Mouse (Mus musculus): Measurements from ENCODE around the gene Crebrf. TPM values are rescaled to one million over a fixed set of nuclear protein-coding genes. Genes with fewer than 3 reads are reported as not detected.

Crebrf gene
- polyA plus RNA-seq, 1 experiment from 2014 or later, result 21.4 TPM

DNA sequence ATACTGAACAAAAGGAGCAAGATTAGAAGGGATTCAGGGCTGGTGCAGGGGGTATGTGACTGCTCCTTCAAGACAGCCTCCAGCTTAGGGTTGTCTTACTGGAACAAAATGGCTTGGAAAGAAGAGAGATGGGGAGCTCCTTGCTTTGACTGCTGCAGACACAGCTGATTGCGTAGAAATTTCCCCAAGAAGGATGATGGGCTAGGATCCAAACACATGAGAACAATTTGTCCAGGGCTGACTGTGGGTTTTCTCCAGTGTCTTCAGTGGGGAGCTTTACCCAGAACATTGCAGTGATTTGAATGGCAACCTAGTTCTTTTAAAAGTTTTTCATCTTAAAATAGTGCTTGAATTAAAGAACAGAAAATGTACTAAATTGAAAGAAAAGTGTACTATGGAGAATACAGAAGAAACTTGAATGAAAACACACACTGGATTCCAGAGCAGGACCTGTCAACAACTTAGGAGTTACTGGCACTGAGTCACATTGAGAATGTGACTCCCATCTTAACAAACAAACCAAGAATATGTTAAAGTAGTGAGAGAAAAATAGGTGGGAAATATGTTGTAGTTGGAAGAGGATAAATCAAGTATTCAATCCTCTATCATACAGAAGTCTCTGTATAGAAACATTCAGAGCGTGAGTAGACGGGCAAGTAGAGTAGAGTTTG is 63.1 kb downstream of the Crebrf start:
- DNase-seq (ENCODE audit: low spot score), result no peak

DNA sequence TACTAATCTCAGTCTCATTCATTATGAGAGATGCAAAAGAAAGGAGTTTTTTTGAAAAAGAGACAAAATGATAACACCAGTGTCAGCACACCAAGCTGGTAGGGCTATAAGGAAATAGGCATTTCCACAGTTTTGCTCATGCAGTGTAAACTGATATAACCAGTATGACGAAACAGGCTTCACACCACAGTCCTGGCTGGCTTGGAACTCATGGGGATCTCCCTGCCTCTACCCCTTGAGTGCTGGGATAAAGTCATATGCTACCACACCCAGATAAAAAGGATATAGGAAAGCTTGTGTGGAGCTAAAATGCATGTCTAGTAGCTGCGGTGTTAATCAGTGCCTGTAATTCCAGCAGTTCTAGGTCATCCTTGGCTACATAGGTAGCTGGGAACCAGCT is 64.0 kb downstream of the Crebrf start:
- no peak for DNase-seq (ENCODE audit: low spot score)

DNA sequence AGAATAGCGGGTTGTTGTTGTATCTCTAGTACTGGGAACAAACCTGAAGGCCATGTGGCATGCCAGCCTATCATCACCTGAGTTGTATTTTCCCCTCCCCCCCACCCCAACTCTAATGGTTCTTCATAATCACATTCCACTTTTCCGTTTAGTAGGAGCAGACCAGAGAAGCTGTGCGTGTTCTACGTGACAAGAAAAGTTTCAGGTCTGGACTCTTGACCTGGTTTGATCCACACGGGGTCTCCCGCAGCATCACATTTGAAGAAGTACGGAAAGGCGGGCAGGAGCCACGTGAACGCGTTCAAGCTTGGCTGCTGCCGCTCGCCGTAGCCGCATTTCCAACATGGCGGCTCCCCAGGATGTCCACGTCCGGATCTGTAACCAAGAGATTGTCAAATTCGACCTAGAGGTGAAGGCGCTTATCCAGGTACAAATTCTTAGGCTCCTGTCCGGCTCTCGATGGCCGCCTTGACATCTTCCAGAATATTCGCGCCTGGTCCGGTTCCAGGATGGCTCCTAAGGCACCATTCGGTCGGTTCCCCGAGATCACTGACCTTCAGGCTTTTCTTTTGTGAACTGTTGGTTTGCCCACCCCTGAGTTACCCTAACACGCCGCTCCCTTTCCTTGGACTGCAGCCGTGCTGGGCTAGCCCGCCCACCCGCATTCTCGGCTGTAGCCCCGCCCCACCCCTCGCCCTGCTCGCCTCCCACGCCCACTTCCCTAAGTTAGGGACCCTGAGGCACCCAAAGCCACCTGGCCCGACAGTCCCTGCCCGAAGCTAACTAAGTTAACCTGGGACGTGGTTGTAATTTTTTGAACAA is 65.5 kb downstream of the Crebrf start, which contains the start of gene Bnip1:
Bnip1 (plus strand) TSS at position 317 of the 822 bp plus-strand sequence.
- DNase-seq (ENCODE audit: low spot score), result peak; percentile 82

DNA sequence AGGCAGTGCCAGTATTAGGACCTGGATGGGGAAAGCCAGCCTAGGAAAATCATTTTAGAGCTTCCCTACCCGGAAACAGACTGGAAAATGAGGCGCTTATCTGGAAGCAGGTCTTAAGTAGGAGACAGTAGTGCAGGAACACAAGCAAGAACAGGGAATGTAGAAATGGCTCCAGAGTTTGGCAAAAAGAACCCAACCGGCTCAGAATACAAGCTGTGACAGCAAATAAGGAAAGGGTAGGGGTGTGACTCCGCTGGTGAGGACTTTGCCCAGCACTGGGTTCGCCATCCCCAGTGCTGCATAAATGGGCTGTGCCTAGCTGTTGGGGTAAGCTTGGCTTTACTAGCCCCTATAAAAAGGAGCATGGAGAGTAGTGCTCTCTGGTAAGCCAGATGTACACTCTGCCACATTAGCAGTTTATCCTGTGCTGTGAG is 66.2 kb downstream of the Crebrf start:
- DNase-seq (ENCODE audit: low spot score), result peak; percentile 5

DNA sequence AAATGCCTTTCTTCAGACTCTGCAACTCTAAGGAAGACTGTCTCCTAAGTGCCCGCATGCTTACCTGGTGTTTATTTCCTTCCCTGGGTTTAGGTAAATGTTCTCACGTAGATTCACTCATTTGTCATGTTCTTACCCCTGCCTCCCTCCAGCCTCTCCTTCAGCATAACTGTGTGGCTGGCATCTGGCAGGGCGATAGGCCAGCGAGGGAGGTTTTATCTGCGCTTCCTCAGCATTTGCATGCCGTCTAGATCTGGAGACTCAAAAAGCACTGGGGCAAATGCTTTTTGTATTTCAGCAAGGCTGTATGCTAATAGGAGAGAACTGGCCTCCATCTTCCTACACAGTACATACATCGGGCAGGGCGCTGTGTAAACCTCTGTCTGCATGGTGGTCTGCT is 69.1 kb downstream of the Crebrf start:
- no peak for DNase-seq (ENCODE audit: low spot score)

DNA sequence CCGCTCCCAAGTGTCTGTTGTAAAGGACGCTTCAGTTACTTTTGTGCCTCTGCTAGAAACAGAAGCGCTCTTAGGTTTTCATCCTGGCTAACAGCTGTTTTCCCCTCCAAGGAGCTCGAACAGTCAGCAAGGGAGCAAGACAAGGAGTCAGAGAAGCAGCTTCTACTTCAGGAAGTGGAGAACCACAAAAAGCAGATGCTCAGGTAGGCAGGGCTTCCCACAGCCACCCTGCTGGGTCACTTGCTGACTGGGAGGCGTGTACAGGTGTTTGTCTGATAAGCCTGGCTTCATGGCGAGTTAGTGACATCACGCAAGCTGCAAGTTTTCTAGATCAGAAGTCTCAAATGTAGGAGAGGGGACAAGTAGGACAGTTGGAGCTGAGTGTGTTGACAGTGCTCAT is 71.1 kb downstream of the Crebrf start:
- peak; percentile 62 for DNase-seq (ENCODE audit: low spot score)

DNA sequence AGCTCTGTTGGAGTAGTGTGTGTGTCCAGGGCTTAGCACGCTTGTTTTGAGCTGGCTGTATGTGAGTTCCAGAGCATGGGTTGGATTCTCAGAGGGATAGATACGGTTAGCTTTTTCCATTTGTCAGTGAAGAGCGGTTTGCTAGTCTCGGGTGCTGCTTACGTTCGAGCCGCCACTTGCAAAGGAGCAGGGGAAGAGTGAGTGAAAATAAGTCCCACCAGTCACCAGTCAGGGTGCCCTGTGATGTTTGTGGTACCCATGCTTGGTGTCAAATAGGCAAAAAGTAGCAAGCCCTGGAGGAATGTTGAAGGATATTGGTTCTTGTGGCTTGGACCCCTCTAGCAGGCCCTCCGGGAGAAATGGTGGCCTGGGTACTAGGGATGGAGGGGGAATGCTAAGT is 73.5 kb downstream of the Crebrf start:
- DNase-seq (ENCODE audit: low spot score), result no peak

DNA sequence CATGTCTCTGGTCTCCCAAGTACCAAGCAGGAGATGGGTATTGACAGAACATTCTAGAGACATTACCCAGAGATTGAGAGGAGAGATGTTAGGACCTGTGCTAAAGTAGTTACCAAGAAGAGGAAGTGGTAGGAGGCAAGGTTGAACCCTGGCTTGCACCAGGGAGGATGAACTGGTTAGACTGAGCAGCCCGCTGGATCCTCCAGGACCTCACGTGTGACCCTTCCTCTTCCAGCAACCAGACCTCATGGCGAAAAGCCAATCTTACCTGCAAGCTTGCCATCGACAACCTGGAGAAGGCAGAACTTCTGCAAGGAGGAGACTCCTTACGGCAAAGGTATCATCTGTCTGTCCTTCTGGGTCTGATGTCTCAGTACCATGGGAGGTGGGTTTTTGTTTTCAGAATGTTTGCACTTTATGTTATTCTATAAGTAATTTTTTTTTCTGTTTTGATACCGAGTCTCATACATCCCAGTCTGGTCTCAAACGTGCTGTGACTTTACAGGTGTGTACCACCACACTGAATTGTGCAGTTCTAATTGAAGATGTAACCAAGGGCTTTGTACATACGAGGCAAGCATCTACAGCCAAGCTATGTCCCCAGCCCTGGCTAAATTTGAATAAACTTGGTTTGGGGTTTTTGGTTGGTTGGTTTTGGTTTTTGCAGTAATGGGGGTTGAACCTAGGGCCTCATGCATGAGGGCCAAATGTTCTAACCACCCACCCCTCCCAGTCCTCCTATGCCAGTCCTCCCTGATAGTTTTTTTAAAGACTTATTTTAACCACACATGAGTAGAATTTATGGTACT is 74.2 kb downstream of the Crebrf start:
- no peak for DNase-seq (ENCODE audit: low spot score)

DNA sequence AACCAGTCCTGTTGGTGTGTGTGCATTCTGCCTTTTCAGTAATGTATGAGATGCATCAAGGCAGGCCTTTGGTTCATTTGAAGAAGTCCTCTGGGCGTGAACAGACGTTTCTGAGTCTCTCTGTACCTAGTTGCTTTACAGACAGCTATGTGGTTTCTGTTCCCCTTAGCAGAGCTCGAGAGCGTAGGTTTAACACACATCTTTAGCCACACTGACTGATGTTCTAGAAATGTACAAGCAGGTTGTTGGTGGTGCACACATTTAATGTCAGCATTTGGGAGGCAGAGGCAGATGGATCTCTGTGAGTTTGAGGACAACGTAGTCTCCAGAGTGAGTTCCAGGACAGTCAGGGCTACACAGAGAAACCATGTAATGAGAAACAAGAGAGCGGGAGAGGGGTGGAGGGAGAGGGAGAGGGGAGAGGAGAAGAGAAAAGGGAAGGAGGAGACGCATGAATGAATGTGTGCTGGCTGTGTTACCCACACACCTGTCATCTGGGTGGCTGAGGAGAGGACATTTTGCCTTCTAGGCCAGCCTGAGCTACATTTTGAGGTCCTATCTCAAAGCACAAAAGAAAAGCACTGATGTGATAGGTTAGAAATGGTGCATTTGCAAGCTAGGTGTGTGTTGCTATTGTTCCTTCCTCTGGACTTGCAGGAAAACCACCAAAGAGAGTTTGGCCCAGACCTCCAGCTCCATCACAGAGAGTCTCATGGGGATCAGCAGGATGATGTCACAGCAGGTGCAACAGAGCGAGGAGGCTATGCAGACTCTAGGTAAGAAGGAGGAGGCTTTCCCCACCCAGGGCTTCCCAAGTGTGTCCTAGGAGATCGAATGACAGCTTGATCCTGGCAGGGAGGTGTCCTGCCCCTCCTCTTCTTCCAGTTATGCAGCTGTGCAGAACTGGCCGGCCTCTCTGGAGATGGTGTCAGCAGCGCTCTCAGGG is 75.1 kb downstream of the Crebrf start:
- no peak for DNase-seq (ENCODE audit: low spot score)

DNA sequence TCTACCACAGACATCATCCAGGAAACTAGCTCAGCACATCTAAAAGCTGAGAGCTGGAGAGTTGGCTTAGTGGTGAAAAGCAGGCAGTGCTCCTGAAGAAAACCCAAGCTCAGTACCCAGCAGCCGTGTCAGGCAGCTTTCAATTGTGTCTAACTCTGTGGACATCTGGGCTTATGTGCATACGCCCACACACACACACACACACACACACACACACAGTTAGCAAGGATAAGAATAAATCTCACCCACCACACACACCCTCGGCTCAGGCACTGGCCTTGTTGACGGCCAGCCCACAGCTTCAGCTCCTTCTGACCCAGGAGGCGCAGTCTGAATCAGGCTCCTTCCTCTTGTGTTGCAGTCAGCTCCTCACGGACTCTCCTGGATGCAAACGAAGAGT is 76.1 kb downstream of the Crebrf start:
- no peak for DNase-seq (ENCODE audit: low spot score)

DNA sequence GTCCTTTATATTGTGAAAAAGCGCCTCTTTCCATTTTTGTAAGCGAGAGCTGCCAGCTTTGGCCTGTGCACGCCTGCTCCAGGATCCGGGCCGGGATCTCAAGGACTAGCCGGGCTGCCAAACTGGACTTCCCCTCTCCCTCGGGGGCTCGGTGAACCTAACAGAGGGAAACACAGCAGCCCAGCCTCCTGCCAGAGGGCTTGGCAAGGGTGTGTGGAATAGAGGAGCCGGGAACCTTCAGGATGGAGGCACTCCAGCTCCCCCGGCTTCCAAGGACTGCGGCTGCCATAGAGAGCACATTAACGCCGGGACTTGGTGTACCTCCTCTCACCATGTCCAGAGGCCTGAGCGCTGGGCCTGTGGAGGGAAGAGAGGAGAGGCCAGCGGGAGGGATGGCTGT is 76.6 kb downstream of the Crebrf start:
- DNase-seq (ENCODE audit: low spot score), result no peak

DNA sequence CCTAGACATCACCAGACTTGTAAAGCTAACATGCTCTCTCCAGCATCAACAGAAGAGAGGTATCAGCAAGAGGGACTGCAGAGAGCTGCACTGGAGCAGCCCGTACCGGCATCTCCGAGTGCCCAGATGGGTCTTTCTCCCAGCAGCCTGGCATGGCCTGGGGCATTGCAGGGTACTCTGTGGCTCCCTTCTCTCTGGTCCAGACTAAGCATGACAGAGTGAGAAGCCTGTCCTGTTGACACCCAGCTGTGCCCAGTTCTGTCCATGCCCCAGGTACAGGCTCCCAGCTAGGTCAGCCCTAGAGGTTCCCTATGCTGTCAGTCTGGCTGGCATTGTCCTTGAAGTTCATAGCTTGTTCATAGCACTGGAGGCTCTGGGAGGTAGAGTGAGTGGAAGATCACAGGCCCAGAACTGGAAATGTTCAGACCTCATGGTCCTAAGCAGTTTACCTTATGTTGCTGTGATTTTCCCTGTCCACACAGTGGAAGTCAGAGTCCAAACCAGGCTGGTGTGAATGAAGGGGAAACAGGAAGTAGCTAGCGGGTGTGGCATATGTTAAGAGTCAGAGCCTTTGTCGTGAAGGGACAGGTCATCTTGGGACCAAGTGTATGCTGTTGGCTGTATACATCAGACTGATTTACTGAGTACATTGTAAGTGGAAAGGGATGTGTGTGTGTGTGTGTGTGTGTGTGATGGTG is 77.8 kb downstream of the Crebrf start:
- no peak for DNase-seq (ENCODE audit: low spot score)

DNA sequence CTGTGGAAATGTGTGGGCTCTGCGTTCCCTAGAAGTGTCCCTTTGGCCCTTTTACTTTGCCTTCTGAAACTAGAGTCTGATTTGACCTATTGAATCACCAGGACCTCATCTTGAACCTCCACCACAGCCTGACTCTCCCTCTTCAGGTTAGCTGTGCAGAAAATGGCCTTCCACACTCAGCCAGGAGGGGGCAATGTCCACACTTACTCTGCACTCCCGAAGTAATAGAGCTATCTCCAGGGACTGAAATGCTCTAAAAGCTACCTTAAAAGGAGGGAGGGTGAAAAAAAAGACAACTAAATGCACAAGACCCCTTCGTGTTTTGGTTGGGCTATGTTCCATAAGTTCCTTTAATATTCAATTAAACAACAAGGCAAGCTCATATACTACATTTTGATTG is 79.3 kb downstream of the Crebrf start:
- DNase-seq (ENCODE audit: low spot score), result peak; percentile 49

DNA sequence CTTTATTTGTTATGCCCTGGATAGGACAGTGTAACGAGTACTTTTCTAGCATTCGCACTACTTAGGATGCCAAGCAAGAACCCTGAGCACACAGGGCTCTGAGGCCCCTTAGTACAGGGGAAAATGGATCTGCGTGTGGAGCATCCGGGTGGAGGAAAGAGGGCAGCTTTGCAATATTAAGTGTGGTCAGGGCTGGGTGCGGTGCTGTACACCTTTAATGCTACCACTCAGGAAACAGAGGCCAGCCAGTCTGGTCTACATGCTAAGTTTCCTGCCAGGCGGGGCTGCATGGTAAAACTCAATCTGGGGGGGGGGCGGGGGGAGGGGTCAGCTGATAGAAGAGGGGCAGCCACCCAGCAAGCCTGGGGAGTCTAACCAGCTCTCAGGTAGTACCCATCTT is 79.9 kb downstream of the Crebrf start:
- no peak for DNase-seq (ENCODE audit: low spot score)

DNA sequence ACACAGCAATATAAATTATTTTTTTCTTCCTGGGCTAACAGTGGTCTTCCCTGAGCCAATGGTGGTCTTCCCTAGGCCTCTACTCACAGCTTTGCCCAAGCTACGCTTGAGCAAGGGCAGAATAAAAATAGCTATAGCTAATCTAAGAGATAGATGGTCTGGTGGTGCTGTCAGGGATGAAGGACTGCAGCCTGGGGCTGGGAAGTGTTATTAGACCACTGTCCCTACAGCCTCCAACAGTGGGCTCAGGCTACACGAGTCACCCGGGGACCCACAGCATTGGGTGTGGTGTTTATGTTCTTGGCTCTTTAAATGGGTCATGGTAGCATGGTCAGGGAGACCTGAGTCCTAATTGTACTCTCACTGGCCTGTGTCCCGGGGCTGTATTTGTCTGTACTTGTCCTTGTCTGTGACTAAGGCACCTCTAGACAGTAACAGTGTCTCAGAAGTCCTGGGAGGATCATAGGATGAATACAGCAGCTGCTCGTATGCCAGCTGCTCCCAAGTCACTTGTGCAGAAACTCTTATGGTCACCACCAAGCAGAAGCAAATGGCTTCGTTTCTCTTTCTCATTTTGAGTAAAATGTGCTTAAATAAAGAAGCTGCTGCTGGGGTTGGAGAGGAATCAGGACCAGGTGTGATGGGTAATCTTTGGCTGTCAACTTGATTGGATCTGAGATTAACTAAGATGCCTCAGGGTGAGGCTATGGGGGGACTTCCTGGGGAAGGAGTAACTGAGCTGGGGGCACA is 82.1 kb downstream of the Crebrf start:
- DNase-seq (ENCODE audit: low spot score), result no peak

DNA sequence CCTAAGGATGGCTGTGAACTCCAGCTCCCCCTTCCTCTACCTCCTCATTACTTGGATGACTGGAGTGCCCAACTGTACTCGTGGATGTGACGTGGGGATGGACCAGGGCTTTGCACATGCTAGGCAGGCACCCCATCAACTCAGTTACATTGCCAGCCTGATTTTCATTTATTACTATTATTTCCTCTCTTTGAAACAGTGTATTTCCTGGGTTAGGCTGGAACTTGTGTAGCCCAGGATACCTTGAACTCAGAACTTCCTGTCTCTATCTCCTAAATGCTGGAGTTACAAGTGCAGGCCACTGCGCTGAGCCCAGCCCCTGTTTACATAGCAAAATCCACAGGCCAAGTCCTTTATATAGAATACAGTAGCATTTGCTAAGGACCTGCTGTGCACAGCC is 87.4 kb downstream of the Crebrf start:
- DNase-seq (ENCODE audit: low spot score), result no peak

DNA sequence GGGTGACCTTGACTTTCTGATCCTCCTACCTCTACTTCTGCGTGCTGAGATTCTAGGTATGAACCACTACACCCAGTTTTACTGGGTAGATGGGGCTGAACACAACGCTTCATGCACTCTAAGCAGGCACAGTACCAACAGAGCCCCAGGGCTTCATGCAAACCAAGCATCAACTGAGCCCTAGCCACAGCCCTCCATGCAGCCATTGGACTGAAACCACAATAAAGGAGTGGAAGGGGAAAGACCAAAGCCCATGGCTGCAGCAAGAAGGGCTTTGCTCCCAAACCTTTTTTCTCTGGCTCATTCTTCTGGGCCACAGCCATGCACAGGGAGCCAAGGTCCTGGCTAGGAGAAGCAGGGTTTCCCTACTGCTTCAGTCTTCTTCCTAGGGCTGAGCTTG is 97.2 kb downstream of the Crebrf start:
- DNase-seq (ENCODE audit: low spot score), result no peak

DNA sequence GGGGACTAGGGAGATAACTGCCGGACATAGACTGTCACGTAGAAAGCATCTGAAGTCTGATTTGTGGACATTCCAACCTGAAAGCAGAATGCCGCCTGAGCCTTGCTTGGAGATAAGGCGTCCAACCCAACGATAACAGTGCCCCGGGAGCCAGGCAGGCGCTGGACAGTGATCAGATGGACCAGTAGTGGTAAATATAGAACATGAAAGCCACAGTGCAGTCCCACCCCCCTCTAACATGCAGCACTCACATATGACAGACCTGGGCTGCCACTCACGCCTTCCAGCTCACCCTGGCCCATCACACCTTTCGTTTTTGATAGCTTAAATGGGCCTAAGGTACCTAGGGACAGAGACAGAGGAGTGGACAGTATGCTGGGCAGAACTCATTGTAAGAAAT is 98.0 kb downstream of the Crebrf start:
- DNase-seq (ENCODE audit: low spot score), result no peak

DNA sequence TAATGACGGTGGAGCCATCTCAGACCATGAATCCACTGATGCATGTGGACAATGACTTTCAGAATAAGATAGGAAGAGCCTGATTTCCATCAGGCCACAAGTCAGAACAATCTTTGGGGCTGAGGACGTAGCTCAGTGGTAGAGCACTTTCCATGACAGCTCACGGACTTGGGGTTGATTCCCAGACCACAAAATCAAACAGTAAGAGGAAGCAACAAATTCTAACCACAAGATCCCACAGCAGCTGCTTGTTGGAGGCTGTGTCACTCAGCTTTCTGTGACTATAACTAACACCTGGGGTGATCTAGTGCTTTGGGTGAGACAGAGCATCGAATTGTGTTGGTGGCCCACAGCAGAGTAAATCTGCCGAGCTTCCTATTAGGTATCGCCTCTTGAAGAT is 101.4 kb downstream of the Crebrf start:
- no peak for DNase-seq (ENCODE audit: low spot score)

DNA sequence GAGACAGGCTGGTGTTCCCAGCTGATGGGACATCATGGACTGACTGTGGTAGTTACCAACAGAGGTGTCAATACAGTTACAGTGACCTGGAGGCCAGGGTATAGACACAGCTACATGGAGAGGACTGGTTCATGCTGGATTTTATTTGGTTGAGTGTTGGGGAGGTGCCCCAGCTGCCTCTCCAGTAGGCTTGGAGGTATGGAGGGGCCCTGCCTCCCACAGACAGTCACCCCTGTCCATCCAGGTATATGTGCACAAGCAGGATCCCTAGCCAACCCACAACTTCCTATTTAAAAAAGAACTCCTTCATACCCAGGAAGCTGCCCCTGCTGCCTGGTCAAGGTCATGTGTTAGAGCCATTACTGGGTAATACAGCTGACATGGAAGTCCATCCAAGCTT is 102.3 kb downstream of the Crebrf start:
- no peak for DNase-seq (ENCODE audit: low spot score)
